8 mouse cellular contexts compared by ENCODE assay signal in the genomic region with DNA sequence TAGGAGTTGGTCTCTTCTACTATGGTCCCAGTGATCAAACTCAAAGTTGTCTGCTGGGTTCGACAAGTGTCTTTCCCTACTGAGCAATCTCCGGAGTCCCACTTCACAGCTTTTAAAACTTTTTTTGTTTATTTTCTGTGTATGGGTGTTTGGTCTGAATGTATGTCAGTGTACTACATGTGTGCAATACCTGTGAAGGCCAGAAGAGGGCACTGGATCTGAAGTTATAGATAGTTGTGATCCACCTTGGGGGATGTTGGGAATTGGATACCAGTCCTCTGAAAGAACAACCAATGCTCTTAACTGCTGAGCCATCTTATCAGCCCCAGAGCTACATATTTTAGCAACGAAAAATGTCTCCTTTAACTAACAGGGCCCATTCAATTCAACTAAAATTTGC.
DNase-seq lines count a peak whose midpoint lies in the region; ATAC-seq lines count a peak whose summit lies in the region.

No protein-coding gene starts in this region.

- H3K4me2 ChIP-seq in hindbrain, embryonic 11.5 days (replicated peaks; ENCODE audit: low read depth, low read length): no peak overlapping the region
- no peak overlapping the region for H3K4me2 ChIP-seq in hindbrain, embryonic 16.5 days (ENCODE audit: low read length)
- no peak overlapping the region for H3K4me2 ChIP-seq in hindbrain, embryonic 14.5 days (replicated peaks)
- H3K4me2 ChIP-seq in hindbrain, embryonic 12.5 days (replicated peaks): no peak overlapping the region

- peak; percentile 48 for DNase-seq in hindbrain, embryonic 11.5 days (ENCODE audit: low spot score)
- peak; percentile 65 for DNase-seq in 416B (ENCODE audit: low read depth)
- peak; percentile 40 for DNase-seq in MEL-GATA-1-ER (ENCODE audit: extremely low read depth, low read depth)
- DNase-seq in kidney, postnatal 36 days: peak; percentile 25 to 67
- no peak for DNase-seq in limb, embryonic 10.5 days (ENCODE audit: low spot score)
- DNase-seq in hindbrain, embryonic 14.5 days (ENCODE audit: low spot score): no peak

- H3K36me3 ChIP-seq in hindbrain, embryonic 11.5 days (ENCODE audit: control insufficient read depth, insufficient read depth, low read length): no peaks in the 10 kb centered on the region
- H3K36me3 ChIP-seq in hindbrain, embryonic 16.5 days (ENCODE audit: control insufficient read depth, insufficient read depth, low read length): no peaks in the 10 kb centered on the region
- peaks cover 18% of the 10 kb centered on the region for H3K36me3 ChIP-seq in limb, embryonic 10.5 days
- H3K36me3 ChIP-seq in hindbrain, embryonic 14.5 days (replicated peaks; ENCODE audit: control insufficient read depth, insufficient read depth): no peaks in the 10 kb centered on the region
- no peaks in the 10 kb centered on the region for H3K36me3 ChIP-seq in hindbrain, embryonic 12.5 days

- H3K4me3 ChIP-seq in hindbrain, embryonic 11.5 days (ENCODE audit: low read depth, low read length): no peak overlapping the region
- H3K4me3 ChIP-seq in hindbrain, embryonic 16.5 days (ENCODE audit: low read length): no peak overlapping the region
- no peak overlapping the region for H3K4me3 ChIP-seq in limb, embryonic 10.5 days
- no peak overlapping the region for H3K4me3 ChIP-seq in hindbrain, embryonic 14.5 days (replicated peaks; ENCODE audit: low read length)
- no peak overlapping the region for H3K4me3 ChIP-seq in hindbrain, embryonic 12.5 days

- H3K9me3 ChIP-seq in hindbrain, embryonic 11.5 days (ENCODE audit: control insufficient read depth, low read length): no peaks in the 10 kb centered on the region
- H3K9me3 ChIP-seq in hindbrain, embryonic 16.5 days (ENCODE audit: control insufficient read depth, low read length): no peaks in the 10 kb centered on the region
- no peaks in the 10 kb centered on the region for H3K9me3 ChIP-seq in limb, embryonic 10.5 days (replicated peaks)
- no peaks in the 10 kb centered on the region for H3K9me3 ChIP-seq in hindbrain, embryonic 14.5 days (ENCODE audit: control insufficient read depth, low read length)
- no peaks in the 10 kb centered on the region for H3K9me3 ChIP-seq in hindbrain, embryonic 12.5 days (replicated peaks)

- no peaks in the 10 kb centered on the region for H3K4me1 ChIP-seq in hindbrain, embryonic 11.5 days (replicated peaks; ENCODE audit: control insufficient read depth, insufficient read depth, low read length)
- no peaks in the 10 kb centered on the region for H3K4me1 ChIP-seq in hindbrain, embryonic 16.5 days (ENCODE audit: control insufficient read depth, insufficient read depth, low read depth, low read length)
- peaks cover 6% of the 10 kb centered on the region for H3K4me1 ChIP-seq in limb, embryonic 10.5 days
- H3K4me1 ChIP-seq in hindbrain, embryonic 14.5 days (replicated peaks; ENCODE audit: control insufficient read depth, insufficient read depth, low read length): no peaks in the 10 kb centered on the region; the same call in 1 of the 2 replicates
- H3K4me1 ChIP-seq in hindbrain, embryonic 12.5 days: peaks cover 1% of the 10 kb centered on the region

- no peak overlapping the region for H3K9ac ChIP-seq in hindbrain, embryonic 11.5 days (ENCODE audit: low read depth, low read length)
- no peak overlapping the region for H3K9ac ChIP-seq in hindbrain, embryonic 16.5 days (ENCODE audit: low read depth, low read length)
- H3K9ac ChIP-seq in hindbrain, embryonic 14.5 days: no peak overlapping the region
- H3K9ac ChIP-seq in hindbrain, embryonic 12.5 days: no peak overlapping the region

- no peak overlapping the region for H3K27ac ChIP-seq in hindbrain, embryonic 11.5 days (ENCODE audit: low read depth, low read length)
- no peak overlapping the region for H3K27ac ChIP-seq in hindbrain, embryonic 16.5 days (ENCODE audit: low read depth, low read length)
- H3K27ac ChIP-seq in limb, embryonic 10.5 days: no peak overlapping the region
- no peak overlapping the region for H3K27ac ChIP-seq in hindbrain, embryonic 14.5 days
- H3K27ac ChIP-seq in hindbrain, embryonic 12.5 days: no peak overlapping the region

- H3K27me3 ChIP-seq in hindbrain, embryonic 11.5 days (ENCODE audit: control insufficient read depth, insufficient read depth, low read length): no peaks in the 10 kb centered on the region
- no peaks in the 10 kb centered on the region for H3K27me3 ChIP-seq in hindbrain, embryonic 16.5 days (replicated peaks; ENCODE audit: control insufficient read depth, insufficient read depth, low read length)
- no peaks in the 10 kb centered on the region for H3K27me3 ChIP-seq in limb, embryonic 10.5 days (ENCODE audit: low read depth, poor library complexity, severe bottlenecking)
- H3K27me3 ChIP-seq in hindbrain, embryonic 14.5 days (ENCODE audit: control insufficient read depth, insufficient read depth, low read length): no peaks in the 10 kb centered on the region
- no peaks in the 10 kb centered on the region for H3K27me3 ChIP-seq in hindbrain, embryonic 12.5 days

- 92% methylated on average over 3 of the region's 3 CpGs for WGBS in hindbrain, embryonic 11.5 days
- 99% methylated on average over 3 of the region's 3 CpGs for WGBS in hindbrain, embryonic 16.5 days
- 91% methylated on average over 3 of the region's 3 CpGs for WGBS in limb, embryonic 10.5 days
- WGBS in hindbrain, embryonic 14.5 days: 92% methylated on average over 3 of the region's 3 CpGs
- WGBS in hindbrain, embryonic 12.5 days: 92% methylated on average over 3 of the region's 3 CpGs

- no peak for ATAC-seq in hindbrain, embryonic 11.5 days (ENCODE audit: low FRiP score)
- no peak for ATAC-seq in hindbrain, embryonic 16.5 days
- no peak for ATAC-seq in hindbrain, embryonic 14.5 days (ENCODE audit: low FRiP score)
- ATAC-seq in hindbrain, embryonic 12.5 days (ENCODE audit: low FRiP score): no peak

Comparison
In these comparisons a context has a peak if more than half of its experiments do, and no peak if none do; other contexts are left out.
1. DNase-seq: peak in hindbrain, embryonic 11.5 days (single experiment), 416B (single experiment), MEL-GATA-1-ER (single experiment) and kidney, postnatal 36 days (2 of 2); none in limb, embryonic 10.5 days (single experiment) and hindbrain, embryonic 14.5 days (single experiment).